Mouse (Mus musculus) left cerebral cortex, postnatal 10 days (tissue): ENCODE measurements around the gene Gm5105. TPM values are rescaled to one million over a fixed set of nuclear protein-coding genes. Genes with fewer than 3 reads are reported as not detected.
A peak's percentile ranks its signal among the peaks of the same experiment; 100 is the strongest.

Source experiments
- DNase-seq, 2 experiments: peaks; one replicate each; pipeline ENCODE4 v3.0.0; 2021 to 2022; ENCODE audit warnings: low spot score in 2 of 2, mixed read lengths in 1 of 2; ENCODE audit errors: extremely low spot score in 1 of 2
- intact Hi-C: fragments of 180-260 bp; cut with DNase I; formaldehyde crosslinking; loops from one replicate; pipeline ENCODE4 v1.15.1; 2025
- total RNA-seq, 2 experiments: library from RNA; stranded (reverse); gene quantifications; 2 replicates each; pipeline ENCODE4 v1.2.3; 2021

Gm5105 gene
- total RNA-seq = not detected

GRCm38 (mm10) chr3:138067288-138067687, at the start of gene Gm5105:
Gene Gm5105 (minus strand): TSS chr3:138067388.
- intact Hi-C loops = no loop called here
- no peak for DNase-seq

GRCm38 (mm10) chr3:138116871-138117270, 49.7 kb upstream of the Gm5105 start:
- intact Hi-C loops = no loop called here

GRCm38 (mm10) chr3:138114106-138114505, 46.9 kb upstream of the Gm5105 start:
- no peak for DNase-seq
- intact Hi-C loops = no loop called here

More at GRCm38 (mm10) chr3:138116871-138117270, 49.7 kb upstream of the Gm5105 start:
- no peak for DNase-seq

- DNase-seq = no peak
- intact Hi-C loops = no loop called here
Measured at GRCm38 (mm10) chr3:138110910-138111782, 44.0 kb upstream of the Gm5105 start.

GRCm38 (mm10) chr3:138106887-138107286, 39.7 kb upstream of the Gm5105 start:
- DNase-seq = no peak
- intact Hi-C loops = no loop called here

GRCm38 (mm10) chr3:138105056-138105455, 37.9 kb upstream of the Gm5105 start:
- DNase-seq = no peak
- intact Hi-C loops = no loop called here

GRCm38 (mm10) chr3:138103690-138104089, 36.5 kb upstream of the Gm5105 start:
- no peak for DNase-seq
- intact Hi-C loops = no loop called here

GRCm38 (mm10) chr3:138101936-138102335, 34.7 kb upstream of the Gm5105 start:
- intact Hi-C loops = no loop called here
- no peak for DNase-seq

- intact Hi-C loops = no loop called here
- DNase-seq = no peak
Measured at GRCm38 (mm10) chr3:138097718-138098117, 30.5 kb upstream of the Gm5105 start.

- DNase-seq = no peak
- intact Hi-C loops = no loop called here
Measured at GRCm38 (mm10) chr3:138096263-138097028, 29.3 kb upstream of the Gm5105 start.

GRCm38 (mm10) chr3:138095718-138096117, 28.5 kb upstream of the Gm5105 start:
- intact Hi-C loops = no loop called here
- no peak for DNase-seq

GRCm38 (mm10) chr3:138095301-138095700, 28.1 kb upstream of the Gm5105 start:
- peak in 1 of 2 experiments; percentile 53 for DNase-seq
- intact Hi-C loops = no loop called here

GRCm38 (mm10) chr3:138083896-138084295, 16.7 kb upstream of the Gm5105 start:
- no peak for DNase-seq
- intact Hi-C loops = no loop called here

GRCm38 (mm10) chr3:138083073-138083637, 16.0 kb upstream of the Gm5105 start:
- peak in 1 of 2 experiments; percentile 50 for DNase-seq
- intact Hi-C loops = no loop called here

GRCm38 (mm10) chr3:138078701-138079100, 11.5 kb upstream of the Gm5105 start:
- intact Hi-C loops = loop anchor here (5.0 kb wide), 1 partner anchor 64 kb away; the partner anchor contains the start of genes Mttp and Trmt10a
- no peak for DNase-seq

GRCm38 (mm10) chr3:138077476-138078340, 10.5 kb upstream of the Gm5105 start:
- DNase-seq = no peak

GRCm38 (mm10) chr3:138075209-138075608, 8.0 kb upstream of the Gm5105 start:
- intact Hi-C loops = loop anchor here (5.0 kb wide), 1 partner anchor 67 kb away; the partner anchor contains the start of genes Mttp and Trmt10a
- peak; percentile 52 to 64 for DNase-seq

More at GRCm38 (mm10) chr3:138077476-138078340, 10.5 kb upstream of the Gm5105 start:
- intact Hi-C loops = loop anchor here (5.0 kb wide), 1 partner anchor 65 kb away; the partner anchor contains the start of genes Mttp and Trmt10a

- intact Hi-C loops = no loop called here
- DNase-seq = no peak
Measured at GRCm38 (mm10) chr3:138074214-138074613, 7.0 kb upstream of the Gm5105 start.
